Mouse (Mus musculus) bone marrow macrophage, adult 2 months (primary cell): ENCODE results near the gene Selp.

Experiments
- CTCF ChIP-seq: IDR thresholded peaks from 2 replicates; pipeline ENCODE4 v1.5.1; 2012; ENCODE audit warnings: low read depth, mild to moderate bottlenecking, low read length, moderate library complexity
- POLR2A ChIP-seq: IDR thresholded peaks from 2 replicates; pipeline ENCODE4 v1.6.1; 2012; ENCODE audit warnings: mild to moderate bottlenecking, low read depth, low read length, borderline replicate concordance

- TF ChIP-seq POLR2A (no peak), CTCF (no peak)
Measured at GRCm38 (mm10) chr1:164185316-164185715, 70.3 kb downstream of the Selp start.
